Mouse (Mus musculus): ENCODE measurements around the gene Slu7.

The Slu7 gene

GRCm38 (mm10) chr11:43425166-43425709 lies 8.3 kb upstream of the Slu7 start:
- DNase-seq: no peak

- DNase-seq: peak; percentile 91
These were observed 7.6 kb upstream of the Slu7 start, which contains the start of gene Pttg1 for GRCm38 (mm10) chr11:43425824-43426413. Pttg1 (minus strand) TSS chr11:43426251.

- DNase-seq: no peak
These were observed 7.1 kb upstream of the Slu7 start for GRCm38 (mm10) chr11:43426414-43426884.

GRCm38 (mm10) chr11:43434024-43434407 lies 472 bp downstream of the Slu7 start:
- DNase-seq: no peak

- no peak for DNase-seq
These were observed 7.6 kb downstream of the Slu7 start for GRCm38 (mm10) chr11:43441121-43441520.

GRCm38 (mm10) chr11:43443183-43443582 lies 9.6 kb downstream of the Slu7 start:
- no peak for DNase-seq

- DNase-seq: no peak
These were observed 16.4 kb downstream of the Slu7 start for GRCm38 (mm10) chr11:43449916-43450315.

- DNase-seq: no peak
These were observed 17.8 kb downstream of the Slu7 start for GRCm38 (mm10) chr11:43451322-43451721.

- no peak for DNase-seq
These were observed 18.7 kb downstream of the Slu7 start for GRCm38 (mm10) chr11:43452266-43452665.

GRCm38 (mm10) chr11:43463204-43463603 lies 29.7 kb downstream of the Slu7 start:
- DNase-seq: no peak

- DNase-seq: no peak
These were observed 36.6 kb downstream of the Slu7 start for GRCm38 (mm10) chr11:43470118-43470517.

- DNase-seq: peak; percentile 27
These were observed 37.6 kb downstream of the Slu7 start for GRCm38 (mm10) chr11:43470881-43471820.

GRCm38 (mm10) chr11:43473115-43473514 lies 39.6 kb downstream of the Slu7 start:
- no peak for DNase-seq

GRCm38 (mm10) chr11:43473635-43474224 lies 40.2 kb downstream of the Slu7 start:
- DNase-seq: no peak

- DNase-seq: peak; percentile 52
These were observed 40.8 kb downstream of the Slu7 start, which contains the start of gene C1qtnf2 for GRCm38 (mm10) chr11:43474225-43474774. C1qtnf2 (plus strand) TSS chr11:43474276.

GRCm38 (mm10) chr11:43479376-43479775 lies 45.8 kb downstream of the Slu7 start:
- DNase-seq: no peak

GRCm38 (mm10) chr11:43480561-43480960 lies 47.0 kb downstream of the Slu7 start:
- DNase-seq: no peak

- no peak for DNase-seq
These were observed 48.4 kb downstream of the Slu7 start for GRCm38 (mm10) chr11:43481672-43482522.

GRCm38 (mm10) chr11:43483122-43483792 lies 49.7 kb downstream of the Slu7 start:
- DNase-seq: no peak

- no peak for DNase-seq
These were observed 50.5 kb downstream of the Slu7 start for GRCm38 (mm10) chr11:43484057-43484456.

- peak; percentile 55 for DNase-seq
These were observed 51.1 kb downstream of the Slu7 start for GRCm38 (mm10) chr11:43484652-43485051.

Data from retina, postnatal 1 day (tissue).